Mouse (Mus musculus): ENCODE measurements around the gene Adprhl1.
A peak's percentile ranks its signal among the peaks of the same experiment; 100 is the strongest.

The Adprhl1 gene

GRCm38 (mm10) chr8:13230471-13230870 is 23.5 kb downstream of the Adprhl1 start:
- no peak for DNase-seq (ENCODE audit: extremely low read depth, insufficient read length, low spot score)

GRCm38 (mm10) chr8:13229802-13230201 is 24.2 kb downstream of the Adprhl1 start:
- DNase-seq (ENCODE audit: extremely low read depth, insufficient read length, low spot score) = no peak

- DNase-seq (ENCODE audit: extremely low read depth, insufficient read length, low spot score) = no peak
Measured at GRCm38 (mm10) chr8:13228923-13229610, 24.9 kb downstream of the Adprhl1 start.

- no peak for DNase-seq (ENCODE audit: extremely low read depth, insufficient read length, low spot score)
Measured at GRCm38 (mm10) chr8:13227184-13227583, 26.8 kb downstream of the Adprhl1 start.

GRCm38 (mm10) chr8:13226288-13226687 is 27.7 kb downstream of the Adprhl1 start:
- no peak for DNase-seq (ENCODE audit: extremely low read depth, insufficient read length, low spot score)

- no peak for DNase-seq (ENCODE audit: extremely low read depth, insufficient read length, low spot score)
Measured at GRCm38 (mm10) chr8:13224426-13224825, 29.5 kb downstream of the Adprhl1 start.

GRCm38 (mm10) chr8:13218441-13218840 is 35.5 kb downstream of the Adprhl1 start:
- no peak for DNase-seq (ENCODE audit: extremely low read depth, insufficient read length, low spot score)

- DNase-seq (ENCODE audit: extremely low read depth, insufficient read length, low spot score) = no peak
Measured at GRCm38 (mm10) chr8:13217986-13218385, 36.0 kb downstream of the Adprhl1 start.

GRCm38 (mm10) chr8:13217093-13217492 is 36.9 kb downstream of the Adprhl1 start:
- no peak for DNase-seq (ENCODE audit: extremely low read depth, insufficient read length, low spot score)

- DNase-seq (ENCODE audit: extremely low read depth, insufficient read length, low spot score) = no peak
Measured at GRCm38 (mm10) chr8:13216386-13216785, 37.6 kb downstream of the Adprhl1 start.

- peak; percentile 75 for DNase-seq (ENCODE audit: extremely low read depth, insufficient read length, low spot score)
Measured at GRCm38 (mm10) chr8:13213479-13214268, 40.3 kb downstream of the Adprhl1 start.

- no peak for DNase-seq (ENCODE audit: extremely low read depth, insufficient read length, low spot score)
Measured at GRCm38 (mm10) chr8:13209770-13210169, 44.2 kb downstream of the Adprhl1 start.

GRCm38 (mm10) chr8:13208627-13209355 is 45.2 kb downstream of the Adprhl1 start:
- peak; percentile 56 for DNase-seq (ENCODE audit: extremely low read depth, insufficient read length, low spot score)

GRCm38 (mm10) chr8:13206290-13206689 is 47.7 kb downstream of the Adprhl1 start:
- no peak for DNase-seq (ENCODE audit: extremely low read depth, insufficient read length, low spot score)

GRCm38 (mm10) chr8:13205311-13205710 is 48.7 kb downstream of the Adprhl1 start:
- no peak for DNase-seq (ENCODE audit: extremely low read depth, insufficient read length, low spot score)

GRCm38 (mm10) chr8:13204371-13205140 is 49.4 kb downstream of the Adprhl1 start:
- DNase-seq (ENCODE audit: extremely low read depth, insufficient read length, low spot score) = peak; percentile 71

GRCm38 (mm10) chr8:13203472-13203871 is 50.5 kb downstream of the Adprhl1 start:
- DNase-seq (ENCODE audit: extremely low read depth, insufficient read length, low spot score) = no peak

GRCm38 (mm10) chr8:13202806-13203205 is 51.2 kb downstream of the Adprhl1 start:
- no peak for DNase-seq (ENCODE audit: extremely low read depth, insufficient read length, low spot score)

- no peak for DNase-seq (ENCODE audit: extremely low read depth, insufficient read length, low spot score)
Measured at GRCm38 (mm10) chr8:13202041-13202440, 51.9 kb downstream of the Adprhl1 start.

GRCm38 (mm10) chr8:13201013-13201334 is 53.0 kb downstream of the Adprhl1 start:
- no peak for DNase-seq (ENCODE audit: extremely low read depth, insufficient read length, low spot score)

All from 3134 (cell line).